Mouse (Mus musculus): ENCODE measurements around the gene Rp9. TPM values are rescaled to one million over a fixed set of nuclear protein-coding genes. Genes with fewer than 3 reads are reported as not detected.

Gene Rp9
- polyA plus RNA-seq, 1 experiment from 2014 or later, result 56.0 TPM

GRCm38 (mm10) chr9:22488963-22489362 lies 19.4 kb upstream of the Rp9 start:
- H3K4me2 ChIP-seq (replicated peaks; ENCODE audit: low read depth, low read length), result no peak overlapping the region
- no peaks in the 10 kb centered on the region for H3K4me1 ChIP-seq (ENCODE audit: insufficient read depth, low read length)
- no peak overlapping the region for H3K27ac ChIP-seq (ENCODE audit: low read length)
- no peak for ATAC-seq (ENCODE audit: low FRiP score, low TSS enrichment)
- no peak overlapping the region for H3K9ac ChIP-seq (replicated peaks; ENCODE audit: low read length)
- 66% methylated on average over 9 of the region's 9 CpGs for WGBS
- no peaks in the 10 kb centered on the region for H3K9me3 ChIP-seq (ENCODE audit: low read length)
- H3K4me3 ChIP-seq (ENCODE audit: low read length), result no peak overlapping the region
- no peaks in the 10 kb centered on the region for H3K27me3 ChIP-seq (ENCODE audit: insufficient read depth, low read length)
- no peaks in the 10 kb centered on the region for H3K36me3 ChIP-seq (ENCODE audit: insufficient read depth, low read length)

DNA sequence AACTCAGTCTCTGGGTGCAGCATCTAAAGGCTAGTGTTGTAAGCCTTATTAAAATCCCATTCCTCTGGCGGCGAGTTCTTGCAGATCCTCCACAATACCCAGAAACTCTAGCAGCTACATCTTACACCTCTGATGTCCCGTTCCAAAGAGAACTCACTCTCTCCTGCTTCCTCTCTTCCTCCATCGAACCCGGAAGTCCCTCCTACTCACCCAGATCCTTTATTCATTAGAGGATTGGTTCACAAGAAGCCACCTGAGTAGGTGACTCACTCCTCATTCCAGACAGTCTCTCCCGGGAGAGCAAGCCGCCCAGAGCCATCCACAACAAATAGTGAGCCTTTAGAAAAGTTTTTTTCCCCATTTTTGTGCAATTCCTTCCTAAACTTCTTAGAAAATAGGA lies 16.7 kb upstream of the Rp9 start:
- Histone ChIP-seq H3K4me3 (ENCODE audit: low read length) (no peak overlapping the region), H3K4me1 (ENCODE audit: insufficient read depth, low read length) (no peaks in the 10 kb centered on the region), H3K4me2 (replicated peaks; ENCODE audit: low read depth, low read length) (no peak overlapping the region), H3K9me3 (ENCODE audit: low read length) (no peaks in the 10 kb centered on the region), H3K36me3 (ENCODE audit: insufficient read depth, low read length) (no peaks in the 10 kb centered on the region), H3K27ac (ENCODE audit: low read length) (no peak overlapping the region), H3K9ac (replicated peaks; ENCODE audit: low read length) (no peak overlapping the region), H3K27me3 (ENCODE audit: insufficient read depth, low read length) (no peaks in the 10 kb centered on the region)
- 91% methylated on average over 7 of the region's 7 CpGs for WGBS
- no peak for ATAC-seq (ENCODE audit: low FRiP score, low TSS enrichment)

DNA sequence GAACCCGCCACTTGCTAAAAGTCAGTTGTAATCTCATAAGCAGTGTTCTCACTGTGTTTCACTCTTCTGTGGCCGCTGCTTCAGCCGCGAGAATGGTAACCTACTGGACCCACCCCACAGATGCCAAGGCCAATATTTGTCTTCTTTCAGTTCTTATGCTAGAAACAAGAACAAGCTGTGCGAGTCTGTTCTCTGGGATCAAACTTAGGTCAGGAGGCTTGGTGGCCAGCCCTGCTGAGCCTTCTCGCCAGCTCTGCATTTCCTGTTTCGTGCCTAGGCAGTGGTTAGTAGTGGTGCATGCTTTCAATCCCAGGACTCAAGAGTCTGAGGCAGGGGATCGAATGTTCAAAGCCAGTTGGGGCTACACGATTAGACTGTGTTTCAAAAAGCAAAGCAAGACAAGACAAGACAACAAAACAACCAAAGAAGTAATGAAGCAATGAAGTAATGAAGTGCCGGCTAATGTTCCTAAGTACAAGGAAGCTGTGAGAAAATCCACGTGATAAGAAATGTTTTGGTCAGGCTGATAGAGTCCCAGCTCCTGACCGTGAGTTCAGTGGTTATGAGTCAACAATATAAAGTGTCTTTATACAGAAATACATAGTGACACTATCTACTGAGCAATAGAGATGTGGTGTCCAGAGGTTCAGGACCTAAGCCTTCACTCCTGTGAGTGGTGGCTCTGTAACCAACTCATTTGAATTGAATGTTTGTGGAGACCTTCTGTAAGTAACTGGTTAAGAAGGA lies 15.2 kb upstream of the Rp9 start:
- 89% methylated on average over 12 of the region's 12 CpGs for WGBS
- H3K9me3 ChIP-seq (ENCODE audit: low read length), result no peaks in the 10 kb centered on the region
- no peak overlapping the region for H3K4me2 ChIP-seq (replicated peaks; ENCODE audit: low read depth, low read length)
- no peak overlapping the region for H3K9ac ChIP-seq (replicated peaks; ENCODE audit: low read length)
- H3K4me1 ChIP-seq (ENCODE audit: insufficient read depth, low read length), result no peaks in the 10 kb centered on the region
- H3K27me3 ChIP-seq (ENCODE audit: insufficient read depth, low read length), result no peaks in the 10 kb centered on the region
- H3K36me3 ChIP-seq (ENCODE audit: insufficient read depth, low read length), result no peaks in the 10 kb centered on the region
- no peak for ATAC-seq (ENCODE audit: low FRiP score, low TSS enrichment)
- H3K4me3 ChIP-seq (ENCODE audit: low read length), result no peak overlapping the region
- H3K27ac ChIP-seq (ENCODE audit: low read length), result no peak overlapping the region

- no peaks in the 10 kb centered on the region for H3K36me3 ChIP-seq (ENCODE audit: insufficient read depth, low read length)
- no peak for ATAC-seq (ENCODE audit: low FRiP score, low TSS enrichment)
- no peaks in the 10 kb centered on the region for H3K4me1 ChIP-seq (ENCODE audit: insufficient read depth, low read length)
- 92% methylated on average over 8 of the region's 8 CpGs for WGBS
- H3K27ac ChIP-seq (ENCODE audit: low read length), result no peak overlapping the region
- no peak overlapping the region for H3K4me3 ChIP-seq (ENCODE audit: low read length)
- no peak overlapping the region for H3K9ac ChIP-seq (replicated peaks; ENCODE audit: low read length)
- H3K4me2 ChIP-seq (replicated peaks; ENCODE audit: low read depth, low read length), result no peak overlapping the region
- no peaks in the 10 kb centered on the region for H3K27me3 ChIP-seq (ENCODE audit: insufficient read depth, low read length)
- H3K9me3 ChIP-seq (ENCODE audit: low read length), result no peaks in the 10 kb centered on the region
Measured at GRCm38 (mm10) chr9:22483866-22484561, 14.5 kb upstream of the Rp9 start.

DNA sequence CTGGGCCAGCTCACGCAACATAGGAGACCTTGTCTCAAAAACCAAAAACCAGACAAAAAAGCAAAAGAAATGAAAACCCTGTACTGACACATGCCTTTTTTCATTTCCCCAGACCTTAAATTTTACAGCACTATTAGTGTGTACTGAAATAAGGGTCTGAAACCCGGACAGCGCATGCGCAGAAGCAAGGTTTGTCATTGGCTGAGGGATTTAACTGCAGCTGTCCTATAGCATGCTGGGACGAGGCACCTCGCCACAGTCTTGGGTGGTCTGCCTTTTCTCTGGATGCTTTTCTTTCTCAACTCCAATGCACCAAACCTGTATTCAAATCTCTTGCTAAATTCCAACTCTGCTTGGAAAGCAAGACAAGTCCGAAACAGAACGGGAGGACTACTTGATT lies 9.4 kb upstream of the Rp9 start:
- H3K36me3 ChIP-seq (ENCODE audit: insufficient read depth, low read length), result no peaks in the 10 kb centered on the region
- no peaks in the 10 kb centered on the region for H3K27me3 ChIP-seq (ENCODE audit: insufficient read depth, low read length)
- no peak overlapping the region for H3K4me2 ChIP-seq (replicated peaks; ENCODE audit: low read depth, low read length)
- no peaks in the 10 kb centered on the region for H3K4me1 ChIP-seq (ENCODE audit: insufficient read depth, low read length)
- no peak overlapping the region for H3K9ac ChIP-seq (replicated peaks; ENCODE audit: low read length)
- H3K4me3 ChIP-seq (ENCODE audit: low read length), result no peak overlapping the region
- no peak for ATAC-seq (ENCODE audit: low FRiP score, low TSS enrichment)
- 94% methylated on average over 8 of the region's 8 CpGs for WGBS
- no peaks in the 10 kb centered on the region for H3K9me3 ChIP-seq (ENCODE audit: low read length)
- no peak overlapping the region for H3K27ac ChIP-seq (ENCODE audit: low read length)

- Histone ChIP-seq H3K4me2 (replicated peaks; ENCODE audit: low read depth, low read length) (peak overlapping the region; percentile 95), H3K27ac (ENCODE audit: low read length) (peak overlapping the region; percentile 73; the same call in 1 of the 2 replicates)
- peak; percentile 3; the same call in 1 of the 2 replicates for ATAC-seq (ENCODE audit: low FRiP score, low TSS enrichment)
Measured at GRCm38 (mm10) chr9:22476265-22476664, 6.7 kb upstream of the Rp9 start.

DNA sequence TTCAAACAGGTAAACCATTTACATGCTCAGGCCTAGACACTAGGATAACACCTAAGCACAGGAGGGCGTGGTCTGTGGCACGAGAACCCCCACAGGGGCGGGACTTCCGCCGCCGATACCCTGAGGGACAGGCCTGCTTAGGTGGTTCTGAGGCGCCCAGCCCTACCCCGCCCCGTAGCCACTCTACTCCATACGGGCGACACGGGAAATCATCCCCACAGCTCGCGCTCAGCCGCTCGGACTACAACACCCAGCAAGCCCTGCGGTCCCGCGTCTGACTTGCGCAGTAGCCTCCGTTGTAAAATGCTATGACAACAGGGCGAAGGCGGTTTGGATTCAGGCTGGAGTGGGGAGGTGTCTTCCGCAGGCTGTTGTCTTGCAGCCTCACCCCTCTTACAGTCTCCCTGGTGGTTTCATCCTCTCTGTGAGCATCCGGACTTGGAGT lies 5.9 kb upstream of the Rp9 start, which contains the start of gene Bbs9:
TSS of gene Bbs9 (plus strand) at position 292 of the 445 bp plus-strand sequence.
- Histone ChIP-seq H3K9ac (replicated peaks; ENCODE audit: low read length) (peak within 1 kb of the TSS; percentile 74), H3K9me3 (ENCODE audit: low read length) (no peaks in the 10 kb centered on the region), H3K36me3 (ENCODE audit: insufficient read depth, low read length) (no peaks in the 10 kb centered on the region), H3K4me2 (replicated peaks; ENCODE audit: low read depth, low read length) (peak within 1 kb of the TSS; percentile 95), H3K27ac (ENCODE audit: low read length) (peak within 1 kb of the TSS; percentile 73), H3K27me3 (ENCODE audit: insufficient read depth, low read length) (no peaks in the 10 kb centered on the region), H3K4me3 (ENCODE audit: low read length) (peak within 1 kb of the TSS; percentile 84), H3K4me1 (ENCODE audit: insufficient read depth, low read length) (no peaks in the 10 kb centered on the region)
- under 1% methylated on average over 24 of the region's 25 CpGs for WGBS
- peak; percentile 100 for ATAC-seq (ENCODE audit: low FRiP score, low TSS enrichment)

More at GRCm38 (mm10) chr9:22476265-22476664, 6.7 kb upstream of the Rp9 start:
- 4% methylated on average over 10 of the region's 10 CpGs for WGBS
- Histone ChIP-seq H3K27me3 (ENCODE audit: insufficient read depth, low read length) (no peaks in the 10 kb centered on the region), H3K9ac (replicated peaks; ENCODE audit: low read length) (peak overlapping the region; percentile 74), H3K9me3 (ENCODE audit: low read length) (no peaks in the 10 kb centered on the region), H3K36me3 (ENCODE audit: insufficient read depth, low read length) (no peaks in the 10 kb centered on the region), H3K4me3 (ENCODE audit: low read length) (peak overlapping the region; percentile 84), H3K4me1 (ENCODE audit: insufficient read depth, low read length) (no peaks in the 10 kb centered on the region)

DNA sequence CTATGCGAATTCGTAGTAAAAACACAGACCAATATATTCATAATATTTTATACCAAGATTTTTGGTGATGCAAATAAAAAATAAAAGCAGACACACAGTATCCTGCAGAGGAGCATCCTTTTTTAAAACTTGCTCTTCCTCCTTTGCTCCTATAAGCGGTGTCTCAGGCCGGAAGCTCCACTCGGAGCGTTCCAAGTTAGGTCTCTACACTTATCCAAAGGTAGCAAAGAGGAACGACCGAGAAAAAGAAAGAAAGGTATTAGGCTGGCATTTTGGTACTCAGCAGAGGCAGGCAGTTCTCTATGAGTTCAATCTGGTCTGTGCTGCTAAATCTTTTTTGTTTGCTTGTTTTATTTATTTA lies 664 bp downstream of the Rp9 start:
- Histone ChIP-seq H3K4me1 (ENCODE audit: insufficient read depth, low read length) (0 out of 2 replicates have a peak, but pooled peaks cover 3% of the 10 kb centered on the region), H3K4me2 (replicated peaks; ENCODE audit: low read depth, low read length) (peak overlapping the region; percentile 71; the same call in 1 of the 2 replicates), H3K36me3 (ENCODE audit: insufficient read depth, low read length) (peaks cover 6% of the 10 kb centered on the region; the same call in 1 of the 2 replicates), H3K4me3 (ENCODE audit: low read length) (no peak overlapping the region), H3K9ac (replicated peaks; ENCODE audit: low read length) (no peak overlapping the region), H3K27me3 (ENCODE audit: insufficient read depth, low read length) (no peaks in the 10 kb centered on the region), H3K27ac (ENCODE audit: low read length) (no peak overlapping the region), H3K9me3 (ENCODE audit: low read length) (no peaks in the 10 kb centered on the region)
- WGBS, result 79% methylated on average over 8 of the region's 8 CpGs
- no peak for ATAC-seq (ENCODE audit: low FRiP score, low TSS enrichment)

DNA sequence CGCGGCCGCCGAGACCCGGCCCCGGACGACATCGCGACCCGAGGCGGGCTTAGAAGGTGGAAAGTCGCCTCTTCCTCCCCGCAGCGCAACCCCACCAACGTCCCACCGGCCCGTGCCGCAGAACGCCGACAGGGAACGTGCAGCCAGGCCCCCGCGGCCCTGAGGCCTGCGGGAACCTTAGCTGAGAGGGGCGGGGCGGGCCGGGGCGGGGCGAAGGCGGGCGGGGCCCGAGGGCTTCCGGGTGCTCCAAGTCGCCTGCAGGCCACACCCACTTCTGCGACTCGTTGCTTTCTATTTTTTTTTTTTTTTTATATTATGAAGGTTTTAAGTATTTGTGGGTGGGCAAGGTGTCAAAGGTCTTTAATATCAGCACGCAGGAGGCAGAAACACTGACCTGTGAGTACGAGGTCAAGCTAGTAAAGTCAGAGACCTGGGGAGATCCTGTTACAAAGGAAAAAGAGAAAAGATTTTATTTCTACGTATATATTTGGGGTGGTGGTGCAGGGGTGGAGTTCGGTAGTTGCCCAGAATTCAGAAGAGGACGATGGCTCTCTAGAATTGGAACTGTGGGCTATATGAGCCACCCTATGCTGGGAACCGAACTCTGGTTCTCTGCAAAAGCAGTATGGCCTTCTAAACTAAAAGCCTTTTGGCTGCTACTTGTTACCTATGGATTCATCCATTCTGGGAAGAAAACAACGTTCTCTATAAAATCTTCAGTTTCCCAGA lies 1.2 kb downstream of the Rp9 start:
- ATAC-seq (ENCODE audit: low FRiP score, low TSS enrichment), result peak; percentile 91
- Histone ChIP-seq H3K27me3 (ENCODE audit: insufficient read depth, low read length) (no peaks in the 10 kb centered on the region), H3K9me3 (ENCODE audit: low read length) (no peaks in the 10 kb centered on the region), H3K9ac (replicated peaks; ENCODE audit: low read length) (peak overlapping the region; percentile 97), H3K4me2 (replicated peaks; ENCODE audit: low read depth, low read length) (peak overlapping the region; percentile 71), H3K27ac (ENCODE audit: low read length) (peak overlapping the region; percentile 86), H3K4me3 (ENCODE audit: low read length) (peak overlapping the region; percentile 84), H3K4me1 (ENCODE audit: insufficient read depth, low read length) (0 out of 2 replicates have a peak, but pooled peaks cover 3% of the 10 kb centered on the region), H3K36me3 (ENCODE audit: insufficient read depth, low read length) (peaks cover 6% of the 10 kb centered on the region; the same call in 1 of the 2 replicates)
- WGBS, result 5% methylated on average over 24 of the region's 43 CpGs
